Comparison of ENCODE assay signal across 8 mouse cellular contexts in genomic region chr2:67564851-67565479, GRCm38 (mm10). TPM values are rescaled to one million over a fixed set of nuclear protein-coding genes. Genes with fewer than 3 reads are reported as not detected.
DNase-seq lines count a peak whose midpoint lies in the region; ATAC-seq and TF ChIP-seq lines count a peak whose summit lies in the region.

No protein-coding gene starts in this region.

- no peaks in the 10 kb centered on the region for H3K9me3 ChIP-seq in hindbrain, embryonic 16.5 days (ENCODE audit: control insufficient read depth, low read length)
- no peaks in the 10 kb centered on the region for H3K9me3 ChIP-seq in midbrain, embryonic 12.5 days

- peak; percentile 90 for ATAC-seq in hindbrain, embryonic 16.5 days
- peak; percentile 87 for ATAC-seq in midbrain, embryonic 12.5 days (ENCODE audit: low FRiP score, low read depth)

- 3% methylated on average over 23 of the region's 23 CpGs for WGBS in hindbrain, embryonic 16.5 days
- WGBS in midbrain, embryonic 12.5 days, result 3% methylated on average over 23 of the region's 23 CpGs

- peak overlapping the region; percentile 98 for H3K4me2 ChIP-seq in hindbrain, embryonic 16.5 days (ENCODE audit: low read length)
- peak overlapping the region; percentile 83 for H3K4me2 ChIP-seq in midbrain, embryonic 12.5 days (replicated peaks)

- H3K36me3 ChIP-seq in hindbrain, embryonic 16.5 days (ENCODE audit: control insufficient read depth, insufficient read depth, low read length), result no peaks in the 10 kb centered on the region
- no peaks in the 10 kb centered on the region for H3K36me3 ChIP-seq in midbrain, embryonic 12.5 days

- TF ChIP-seq CTCF in brain, embryonic 14.5 days (IDR thresholded peaks at IDR 0.05; ENCODE audit: borderline replicate concordance, extremely low read depth, insufficient read depth, insufficient read length), result peak; percentile 47

- peak overlapping the region; percentile 98 for H3K27ac ChIP-seq in hindbrain, embryonic 16.5 days (ENCODE audit: low read depth, low read length)
- H3K27ac ChIP-seq in midbrain, embryonic 12.5 days (replicated peaks), result peak overlapping the region; percentile 95

- intact Hi-C loops in left cerebral cortex, postnatal 36 days (cut with DNase I), result loop anchor here (5.0 to 10.0 kb wide), 2 partner anchors 190 to 787 kb away; no protein-coding TSS in a partner anchor

- peak overlapping the region; percentile 89 for H3K9ac ChIP-seq in hindbrain, embryonic 16.5 days (ENCODE audit: low read depth, low read length)
- H3K9ac ChIP-seq in midbrain, embryonic 12.5 days (replicated peaks), result peak overlapping the region; percentile 80

- H3K4me1 ChIP-seq in hindbrain, embryonic 16.5 days (ENCODE audit: control insufficient read depth, insufficient read depth, low read depth, low read length), result peaks cover 13% of the 10 kb centered on the region
- H3K4me1 ChIP-seq in midbrain, embryonic 12.5 days, result peaks cover 11% of the 10 kb centered on the region

- peak overlapping the region; percentile 82 for H3K4me3 ChIP-seq in hindbrain, embryonic 16.5 days (ENCODE audit: low read length)
- peak overlapping the region; percentile 68 for H3K4me3 ChIP-seq in midbrain, embryonic 12.5 days

- DNase-seq in brain, embryonic 14.5 days (ENCODE audit: low read depth), result peak; percentile 92
- peak; percentile 69 to 77 for DNase-seq in cerebellum, postnatal 36 days
- peak; percentile 41 for DNase-seq in gastrocnemius, postnatal 10 days
- peak; percentile 67 to 72 for DNase-seq in left cerebral cortex, postnatal 36 days (ENCODE audit: low spot score in 2 of 2)
- DNase-seq in testis, postnatal 14 days (ENCODE audit: low spot score), result peak; percentile 6
- no peak for DNase-seq in spleen, postnatal 14 days (ENCODE audit: low spot score in 2 of 2)

- no peaks in the 10 kb centered on the region for H3K27me3 ChIP-seq in hindbrain, embryonic 16.5 days (replicated peaks; ENCODE audit: control insufficient read depth, insufficient read depth, low read length)
- H3K27me3 ChIP-seq in midbrain, embryonic 12.5 days, result no peaks in the 10 kb centered on the region

- no peak for TF ChIP-seq POLR2A in brain, embryonic 14.5 days (IDR thresholded peaks at IDR 0.05; ENCODE audit: borderline replicate concordance, extremely low read depth, insufficient read depth, insufficient read length, poor library complexity, severe bottlenecking)

RNA-seq across cellular contexts. Expression of gene B3galt1, which starts 0.7 kb away (rescaled TPM):
- 14.9 and 24.3 TPM in 2 replicates for polyA plus RNA-seq in brain, embryonic 14.5 days (2012; rRNA removed)
- 1 to 10 TPM; 3.1 to 4.4 TPM for total RNA-seq in gastrocnemius, postnatal 10 days (2021)
- polyA plus RNA-seq in hindbrain, embryonic 16.5 days (2015; fragmentation: Nextera tagmentation; extraction: Ambion mirVana), result 54.7 and 56.1 TPM in 2 replicates
- 10 to 100 TPM; 80.4 to 90.8 TPM for total RNA-seq in left cerebral cortex, postnatal 36 days (2021)
- 24.3 and 25.7 TPM in 2 replicates for polyA plus RNA-seq in midbrain, embryonic 12.5 days (2016; fragmentation: Nextera tagmentation; extraction: Ambion mirVana)

Comparison
In these comparisons a context has a peak if more than half of its experiments do, and no peak if none do; other contexts are left out.
1. DNase-seq: peak in brain, embryonic 14.5 days (single experiment), cerebellum, postnatal 36 days (2 of 2), gastrocnemius, postnatal 10 days (single experiment), left cerebral cortex, postnatal 36 days (2 of 2) and testis, postnatal 14 days (single experiment); none in spleen, postnatal 14 days (0 of 2).